Mouse (Mus musculus): ENCODE data around the gene Chrnb1. TPM values are rescaled to one million over a fixed set of nuclear protein-coding genes. Genes with fewer than 3 reads are reported as not detected.
A peak's percentile ranks its signal among the peaks of the same experiment; 100 is the strongest.

Gene Chrnb1
- polyA plus RNA-seq, 1 experiment from 2014 or later = 18.6 TPM

DNA sequence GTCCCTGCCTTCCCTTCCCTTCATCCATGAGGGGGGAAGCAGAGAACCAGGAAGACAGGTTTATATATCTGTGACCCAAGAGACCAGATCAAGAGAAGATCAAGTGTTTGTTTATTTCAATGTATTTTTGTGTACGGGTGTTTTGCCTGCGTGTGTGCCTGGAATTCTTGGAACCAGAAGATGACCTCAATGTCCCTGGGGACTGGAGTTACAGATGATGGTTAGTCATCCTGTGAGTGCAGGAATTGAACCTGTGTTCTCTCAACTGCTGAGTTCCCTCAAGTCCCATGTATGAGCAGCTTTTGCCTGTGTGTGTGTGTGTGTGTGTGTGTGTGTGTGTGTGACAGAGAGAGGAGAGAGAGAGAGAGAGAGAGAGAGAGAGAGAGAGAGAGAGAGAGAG lies 11.9 kb upstream of the Chrnb1 start:
- Histone ChIP-seq H3K4me2 (ENCODE audit: low read depth, low read length) (no peak overlapping the region), H3K9ac (ENCODE audit: low read length) (no peak overlapping the region), H3K36me3 (ENCODE audit: control insufficient read depth, insufficient read depth, low read length) (no peaks in the 10 kb centered on the region), H3K4me3 (ENCODE audit: low read length) (no peak overlapping the region), H3K9me3 (ENCODE audit: control insufficient read depth, low read length) (peaks cover 3% of the 10 kb centered on the region; the same call in 1 of the 2 replicates), H3K27ac (ENCODE audit: low read length) (no peak overlapping the region), H3K4me1 (replicated peaks; ENCODE audit: control insufficient read depth, insufficient read depth, low read length) (peaks cover 21% of the 10 kb centered on the region), H3K27me3 (ENCODE audit: control insufficient read depth, insufficient read depth, low read depth, low read length) (peaks cover 19% of the 10 kb centered on the region)
- WGBS = 67% methylated on average over 2 of the region's 2 CpGs
- ATAC-seq (ENCODE audit: low read depth) = no peak

DNA sequence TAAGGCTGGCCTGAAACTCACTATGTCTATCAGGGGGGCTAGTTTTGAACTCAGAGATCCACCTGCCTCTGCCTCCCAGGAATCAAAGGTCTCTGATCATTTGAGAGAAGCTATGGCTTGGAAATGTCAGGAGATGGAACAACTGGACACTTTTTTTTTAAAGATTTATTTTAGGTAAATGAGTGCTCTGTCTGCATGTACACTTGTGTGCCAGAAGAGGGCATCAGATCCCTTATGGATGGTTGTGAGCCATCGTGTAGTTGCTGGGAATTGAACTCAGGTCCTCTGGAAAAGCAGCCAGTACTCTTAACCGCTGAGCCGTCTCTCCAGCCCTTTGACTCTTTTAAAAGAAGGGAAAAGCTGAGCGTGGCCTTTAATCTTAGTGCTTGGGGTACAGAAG lies 10.6 kb upstream of the Chrnb1 start:
- Histone ChIP-seq H3K9me3 (ENCODE audit: control insufficient read depth, low read length) (peaks cover 3% of the 10 kb centered on the region; the same call in 1 of the 2 replicates), H3K27me3 (ENCODE audit: control insufficient read depth, insufficient read depth, low read depth, low read length) (peaks cover 28% of the 10 kb centered on the region), H3K4me1 (replicated peaks; ENCODE audit: control insufficient read depth, insufficient read depth, low read length) (peaks cover 28% of the 10 kb centered on the region), H3K27ac (ENCODE audit: low read length) (no peak overlapping the region), H3K9ac (ENCODE audit: low read length) (no peak overlapping the region), H3K4me3 (ENCODE audit: low read length) (no peak overlapping the region), H3K36me3 (ENCODE audit: control insufficient read depth, insufficient read depth, low read length) (no peaks in the 10 kb centered on the region), H3K4me2 (ENCODE audit: low read depth, low read length) (no peak overlapping the region)
- 71% methylated on average over 4 of the region's 4 CpGs for WGBS
- ATAC-seq (ENCODE audit: low read depth) = no peak

DNA sequence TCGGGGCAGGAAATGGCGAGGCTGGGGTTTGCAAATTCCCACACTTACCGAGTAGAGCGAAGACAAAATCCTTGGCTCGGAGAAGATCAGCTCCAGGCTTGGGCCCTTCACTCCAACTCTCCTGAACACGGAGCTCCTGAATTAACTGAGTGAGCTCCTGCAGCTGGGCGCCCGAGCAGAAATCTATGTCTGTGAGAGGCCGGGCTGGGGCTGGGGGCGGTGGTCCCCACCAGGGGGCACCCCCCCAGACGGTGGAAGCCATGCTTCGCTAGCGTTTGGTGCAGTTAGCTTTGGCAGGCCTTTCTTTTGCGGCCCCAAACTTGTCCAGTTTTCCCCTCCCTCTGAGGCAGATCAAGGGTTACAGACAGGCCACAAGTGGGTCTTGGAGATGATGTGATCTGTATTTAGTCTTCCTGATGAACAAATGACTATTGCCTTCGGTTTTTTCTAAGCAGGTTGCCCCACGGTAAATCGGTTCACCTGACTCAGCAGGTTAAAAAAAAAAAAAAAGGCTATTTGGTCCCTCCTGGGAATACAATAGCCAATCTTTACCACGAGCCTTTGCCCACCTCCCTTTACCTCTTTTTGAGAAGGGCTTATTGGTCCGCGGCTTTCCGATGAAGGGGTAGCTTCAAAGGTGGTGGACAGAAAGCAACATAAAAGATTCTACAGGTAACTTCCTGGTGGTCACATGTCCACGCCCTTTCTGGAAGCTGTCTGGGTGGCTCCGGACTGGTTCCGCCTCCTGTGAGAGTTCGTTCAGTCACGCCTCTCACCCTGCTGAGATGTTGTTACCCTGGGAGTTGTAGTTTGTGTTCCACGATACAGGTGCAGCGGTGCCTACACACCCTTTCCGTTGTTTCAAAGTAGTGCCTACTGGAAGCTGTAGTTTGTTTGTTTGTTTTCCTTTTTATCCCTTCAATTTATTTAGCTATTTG lies 9.5 kb upstream of the Chrnb1 start, which contains the start of gene Tmem102:
Gene Tmem102 (minus strand): TSS at position 653 of the 938 bp plus-strand sequence.
- peaks cover 3% of the 10 kb centered on the region; the same call in 1 of the 2 replicates for H3K9me3 ChIP-seq (ENCODE audit: control insufficient read depth, low read length)
- no peak for ATAC-seq (ENCODE audit: low read depth)
- peaks cover 39% of the 10 kb centered on the region for H3K4me1 ChIP-seq (replicated peaks; ENCODE audit: control insufficient read depth, insufficient read depth, low read length)
- no peak within 1 kb of the TSS for H3K27ac ChIP-seq (ENCODE audit: low read length)
- WGBS = 10% methylated on average over 29 of the region's 29 CpGs
- H3K4me3 ChIP-seq (ENCODE audit: low read length) = peak within 1 kb of the TSS; percentile 66
- no peaks in the 10 kb centered on the region for H3K36me3 ChIP-seq (ENCODE audit: control insufficient read depth, insufficient read depth, low read length)
- H3K9ac ChIP-seq (ENCODE audit: low read length) = peak within 1 kb of the TSS; percentile 75
- peaks cover 30% of the 10 kb centered on the region for H3K27me3 ChIP-seq (ENCODE audit: control insufficient read depth, insufficient read depth, low read depth, low read length)
- H3K4me2 ChIP-seq (ENCODE audit: low read depth, low read length) = peak within 1 kb of the TSS; percentile 98

DNA sequence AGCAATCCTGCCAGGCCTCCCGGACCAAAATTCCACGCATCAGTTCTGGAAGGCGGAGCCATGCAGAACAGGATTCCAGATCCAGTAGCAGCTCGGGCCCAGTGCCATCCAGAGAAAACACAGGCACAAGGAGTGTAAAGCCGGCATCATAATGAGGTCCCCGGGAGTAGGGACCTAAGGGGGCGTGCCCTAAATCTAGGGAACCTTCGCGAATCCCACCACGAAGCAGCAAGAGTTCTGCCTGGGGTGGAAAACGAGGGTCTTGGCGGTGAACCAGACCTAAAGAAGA lies 8.9 kb upstream of the Chrnb1 start:
- 8% methylated on average over 12 of the region's 12 CpGs for WGBS
- Histone ChIP-seq H3K27me3 (ENCODE audit: control insufficient read depth, insufficient read depth, low read depth, low read length) (peaks cover 31% of the 10 kb centered on the region), H3K4me3 (ENCODE audit: low read length) (peak overlapping the region; percentile 66), H3K4me2 (ENCODE audit: low read depth, low read length) (peak overlapping the region; percentile 98), H3K36me3 (ENCODE audit: control insufficient read depth, insufficient read depth, low read length) (no peaks in the 10 kb centered on the region), H3K4me1 (replicated peaks; ENCODE audit: control insufficient read depth, insufficient read depth, low read length) (peaks cover 45% of the 10 kb centered on the region), H3K9ac (ENCODE audit: low read length) (peak overlapping the region; percentile 75), H3K9me3 (ENCODE audit: control insufficient read depth, low read length) (peaks cover 3% of the 10 kb centered on the region; the same call in 1 of the 2 replicates), H3K27ac (ENCODE audit: low read length) (no peak overlapping the region)
- ATAC-seq (ENCODE audit: low read depth) = no peak

DNA sequence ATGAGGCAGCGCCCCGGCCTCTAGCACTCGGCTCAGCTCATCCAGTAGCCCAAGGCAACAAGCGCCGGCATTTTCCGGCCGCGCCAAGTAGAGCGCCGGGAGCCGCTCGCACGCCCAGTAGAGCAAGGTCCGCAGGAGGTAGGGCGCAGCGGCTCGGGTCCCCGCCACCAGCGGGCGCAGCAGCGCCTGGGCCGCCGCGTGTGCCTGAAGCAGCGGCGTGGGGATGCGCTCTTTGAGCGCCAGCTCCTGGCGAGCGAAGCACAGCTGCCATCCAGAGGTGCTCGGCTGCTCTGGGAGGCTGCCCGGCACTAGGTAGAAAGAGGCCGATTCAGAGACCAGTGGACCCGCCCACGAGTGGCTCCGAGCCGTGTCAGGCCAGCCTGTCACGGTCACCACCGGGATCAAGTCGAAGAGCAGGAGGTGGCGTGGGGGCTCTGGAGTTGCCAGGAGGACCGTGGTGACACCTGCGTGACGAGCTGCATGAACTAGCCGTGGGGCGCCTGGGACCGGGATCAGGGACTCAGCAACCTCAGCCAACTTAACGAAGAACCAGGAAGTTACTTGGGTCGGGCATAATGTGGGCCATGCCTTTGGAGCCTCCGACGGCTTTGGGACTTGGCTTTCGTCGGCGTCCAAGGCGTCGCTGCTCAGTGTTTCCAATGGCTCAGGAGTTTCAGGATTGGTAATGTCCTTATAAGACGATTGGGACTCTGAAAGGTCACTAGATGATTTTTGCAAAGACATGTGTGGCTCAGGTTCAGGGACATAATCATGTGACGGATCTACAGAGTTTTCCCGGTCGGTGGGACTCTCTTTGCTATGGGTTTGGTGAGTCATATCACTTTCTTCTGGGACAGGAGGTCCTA lies 8.3 kb upstream of the Chrnb1 start:
- Histone ChIP-seq H3K4me3 (ENCODE audit: low read length) (peak overlapping the region; percentile 66), H3K4me1 (replicated peaks; ENCODE audit: control insufficient read depth, insufficient read depth, low read length) (peaks cover 49% of the 10 kb centered on the region), H3K27ac (ENCODE audit: low read length) (peak overlapping the region; percentile 31; the same call in 1 of the 2 replicates), H3K4me2 (ENCODE audit: low read depth, low read length) (peak overlapping the region; percentile 98), H3K9me3 (ENCODE audit: control insufficient read depth, low read length) (peaks cover 3% of the 10 kb centered on the region; the same call in 1 of the 2 replicates), H3K36me3 (ENCODE audit: control insufficient read depth, insufficient read depth, low read length) (no peaks in the 10 kb centered on the region), H3K27me3 (ENCODE audit: control insufficient read depth, insufficient read depth, low read depth, low read length) (peaks cover 31% of the 10 kb centered on the region), H3K9ac (ENCODE audit: low read length) (peak overlapping the region; percentile 75)
- ATAC-seq (ENCODE audit: low read depth) = peak; percentile 72
- WGBS = 2% methylated on average over 60 of the region's 60 CpGs

DNA sequence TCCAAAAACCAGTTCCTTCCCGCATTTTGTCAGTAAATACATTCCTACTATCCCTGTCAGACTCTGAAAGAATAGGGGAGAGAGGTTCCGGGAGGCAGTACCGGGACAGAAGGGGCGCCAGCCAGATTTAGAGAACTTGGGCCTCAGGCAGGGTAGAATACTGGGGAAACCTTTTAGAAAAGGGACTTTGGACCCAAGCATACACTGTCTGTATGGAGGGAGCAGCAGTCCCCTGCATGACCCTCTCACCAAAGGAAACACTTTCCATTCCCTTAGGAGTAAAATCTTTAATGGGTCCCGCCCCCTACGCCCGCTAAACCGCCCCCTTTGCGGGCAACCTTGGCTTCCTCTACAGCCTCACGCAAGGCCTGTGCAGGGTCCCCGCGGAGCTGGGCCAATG lies 7.6 kb upstream of the Chrnb1 start:
- H3K27ac ChIP-seq (ENCODE audit: low read length) = no peak overlapping the region
- peak; percentile 8; the same call in 1 of the 2 replicates for ATAC-seq (ENCODE audit: low read depth)

DNA sequence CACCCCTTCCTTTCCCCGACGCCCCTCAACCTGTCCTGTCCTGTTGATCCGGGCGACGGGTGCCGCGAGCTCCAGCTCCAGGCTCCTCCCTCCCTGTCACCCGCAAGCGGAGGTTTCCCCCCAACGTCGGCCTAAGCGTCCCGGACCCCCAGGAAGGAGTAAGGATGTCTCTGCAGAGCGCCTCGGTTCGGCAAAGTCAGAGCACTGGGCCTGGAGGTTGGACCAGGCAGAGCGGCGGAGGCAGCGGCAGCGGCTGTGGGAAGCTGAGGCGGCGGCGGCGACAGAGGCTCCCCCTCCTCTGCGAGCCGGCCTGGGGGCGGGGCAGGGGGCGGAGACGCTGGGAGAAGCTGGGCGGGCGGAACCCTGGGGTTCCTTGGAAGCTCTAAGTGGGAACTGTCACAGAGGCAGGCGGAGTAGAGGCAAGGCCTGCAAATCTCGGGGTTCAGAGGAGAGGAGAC lies 6.9 kb upstream of the Chrnb1 start:
- Histone ChIP-seq H3K9ac (ENCODE audit: low read length) (peak overlapping the region; percentile 75), H3K36me3 (ENCODE audit: control insufficient read depth, insufficient read depth, low read length) (no peaks in the 10 kb centered on the region), H3K27me3 (ENCODE audit: control insufficient read depth, insufficient read depth, low read depth, low read length) (peaks cover 31% of the 10 kb centered on the region), H3K4me3 (ENCODE audit: low read length) (peak overlapping the region; percentile 66), H3K9me3 (ENCODE audit: control insufficient read depth, low read length) (peaks cover 3% of the 10 kb centered on the region; the same call in 1 of the 2 replicates), H3K27ac (ENCODE audit: low read length) (0 out of 2 replicates have a peak overlapping the region, but pooled peaks have one; percentile 33), H3K4me2 (ENCODE audit: low read depth, low read length) (peak overlapping the region; percentile 98), H3K4me1 (replicated peaks; ENCODE audit: control insufficient read depth, insufficient read depth, low read length) (peaks cover 49% of the 10 kb centered on the region)
- ATAC-seq (ENCODE audit: low read depth) = peak; percentile 58
- WGBS = 0% methylated on average over 33 of the region's 33 CpGs

More for the DNA sequence above, 7.6 kb upstream of the Chrnb1 start:
- Histone ChIP-seq H3K9me3 (ENCODE audit: control insufficient read depth, low read length) (peaks cover 3% of the 10 kb centered on the region; the same call in 1 of the 2 replicates), H3K4me3 (ENCODE audit: low read length) (peak overlapping the region; percentile 66), H3K4me2 (ENCODE audit: low read depth, low read length) (peak overlapping the region; percentile 98), H3K4me1 (replicated peaks; ENCODE audit: control insufficient read depth, insufficient read depth, low read length) (peaks cover 49% of the 10 kb centered on the region), H3K9ac (ENCODE audit: low read length) (peak overlapping the region; percentile 75), H3K27me3 (ENCODE audit: control insufficient read depth, insufficient read depth, low read depth, low read length) (peaks cover 31% of the 10 kb centered on the region), H3K36me3 (ENCODE audit: control insufficient read depth, insufficient read depth, low read length) (no peaks in the 10 kb centered on the region)
- 1% methylated on average over 12 of the region's 12 CpGs for WGBS

DNA sequence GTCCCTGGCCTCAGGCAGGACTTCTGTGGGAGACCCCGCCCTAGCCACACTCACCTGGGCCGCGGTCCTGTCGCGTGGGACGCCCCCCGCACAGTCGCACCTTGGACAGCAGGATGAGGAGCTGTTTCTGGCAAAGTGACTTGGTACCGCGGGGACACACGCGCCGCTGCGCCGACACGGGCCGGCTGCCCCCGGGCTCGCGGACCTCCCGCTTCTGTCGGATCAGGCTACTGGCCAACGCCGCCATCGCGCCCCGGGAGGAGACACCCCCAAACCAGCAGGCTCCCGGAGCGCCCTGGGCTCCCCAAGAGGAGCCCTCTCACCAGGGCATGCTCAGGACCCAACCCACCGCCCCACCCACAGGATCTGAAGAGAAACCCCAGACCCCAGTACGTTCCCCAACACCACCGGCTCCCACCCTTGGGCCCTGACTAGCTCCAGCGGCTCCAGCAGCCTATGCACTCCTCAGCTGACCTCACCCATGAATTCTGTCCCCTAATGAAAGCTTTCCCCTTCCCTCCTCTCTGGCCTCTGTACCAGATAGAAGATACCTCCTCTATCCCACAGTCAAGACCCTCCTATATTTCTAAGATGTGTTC lies 5.7 kb upstream of the Chrnb1 start, which contains the start of gene Fgf11:
Gene Fgf11 (minus strand): TSS at position 479 of the 599 bp plus-strand sequence.
- Histone ChIP-seq H3K4me3 (ENCODE audit: low read length) (peak within 1 kb of the TSS; percentile 66), H3K9ac (ENCODE audit: low read length) (peak within 1 kb of the TSS; percentile 75), H3K27ac (ENCODE audit: low read length) (0 out of 2 replicates have a peak within 1 kb of the TSS, but pooled peaks have one; percentile 33), H3K9me3 (ENCODE audit: control insufficient read depth, low read length) (peaks cover 2% of the 10 kb centered on the region; the same call in 1 of the 2 replicates), H3K36me3 (ENCODE audit: control insufficient read depth, insufficient read depth, low read length) (no peaks in the 10 kb centered on the region), H3K4me2 (ENCODE audit: low read depth, low read length) (peak within 1 kb of the TSS; percentile 98), H3K27me3 (ENCODE audit: control insufficient read depth, insufficient read depth, low read depth, low read length) (peaks cover 31% of the 10 kb centered on the region), H3K4me1 (replicated peaks; ENCODE audit: control insufficient read depth, insufficient read depth, low read length) (peaks cover 49% of the 10 kb centered on the region)
- ATAC-seq (ENCODE audit: low read depth) = no peak
- 1% methylated on average over 31 of the region's 33 CpGs for WGBS
